Mouse (Mus musculus) MEL (cell line): ENCODE results near the gene Fam72a.

Experiments
- BHLHE40 ChIP-seq: IDR thresholded peaks from 2 replicates; pipeline ENCODE4 v1.6.1; 2012; ENCODE audit warnings: low read depth, mild to moderate bottlenecking, inconsistent platforms, low read length, improper control_type of control experiment, borderline replicate concordance
- CTCF ChIP-seq, 3 experiments: IDR thresholded peaks in 2 of 3; conservative IDR thresholded peaks in 1 of 3; 2 replicates each; pipeline ENCODE4 v1.5.1; 2011 to 2012; ENCODE audit warnings: low read length in 3 of 3, low read depth in 2 of 3, mild to moderate bottlenecking in 2 of 3, improper control_type of control experiment in 1 of 3, inconsistent platforms in 1 of 3, mixed read lengths in 1 of 3, moderate library complexity in 1 of 3; ENCODE audit not compliant: control insufficient read depth in 1 of 3, insufficient read depth in 1 of 3, poor library complexity in 1 of 3, severe bottlenecking in 1 of 3
- ELF1 ChIP-seq: IDR thresholded peaks from 2 replicates; pipeline ENCODE4 v1.6.1; 2014; ENCODE audit warnings: low read depth, mild to moderate bottlenecking, inconsistent platforms, low read length, improper control_type of control experiment, moderate library complexity
- EP300 ChIP-seq, 2 experiments: IDR thresholded peaks; 2 replicates each; pipeline ENCODE4 v1.6.1; 2011; ENCODE audit warnings: improper control_type of control experiment in 2 of 2, low read length in 2 of 2, low read depth in 1 of 2, mild to moderate bottlenecking in 1 of 2
- HCFC1 ChIP-seq: IDR thresholded peaks from 2 replicates; pipeline ENCODE4 v1.6.1; 2012; ENCODE audit warnings: low read depth, mild to moderate bottlenecking, inconsistent platforms, low read length, improper control_type of control experiment, moderate library complexity
- MAZ ChIP-seq: IDR thresholded peaks from 2 replicates; pipeline ENCODE4 v1.6.1; 2012; ENCODE audit warnings: low read depth, mild to moderate bottlenecking, inconsistent platforms, low read length, improper control_type of control experiment
- NELFE ChIP-seq: IDR thresholded peaks from 2 replicates; pipeline ENCODE4 v1.6.1; 2011; ENCODE audit warnings: low read depth, low read length, improper control_type of control experiment
- POLR2A ChIP-seq, 2 experiments: IDR thresholded peaks; 2 replicates each; pipeline ENCODE4 v1.6.1; 2011 to 2012; ENCODE audit warnings: low read length in 2 of 2, mild to moderate bottlenecking in 2 of 2, control low read depth in 1 of 2, improper control_type of control experiment in 1 of 2, low read depth in 1 of 2, moderate library complexity in 1 of 2; ENCODE audit not compliant: control insufficient read depth in 1 of 2, insufficient read depth in 1 of 2, poor library complexity in 1 of 2
- SMC3 ChIP-seq: IDR thresholded peaks from 2 replicates; pipeline ENCODE4 v1.6.1; 2011; ENCODE audit warnings: low read depth, low read length, improper control_type of control experiment
- TBP ChIP-seq: IDR thresholded peaks from 2 replicates; pipeline ENCODE4 v1.8.0; 2011; ENCODE audit warnings: low read depth, low read length, improper control_type of control experiment
- ZC3H11A ChIP-seq: IDR thresholded peaks from 2 replicates; pipeline ENCODE4 v1.6.1; 2012; ENCODE audit warnings: low read depth, mild to moderate bottlenecking, inconsistent platforms, low read length, improper control_type of control experiment
- ZNF384 ChIP-seq: IDR thresholded peaks from 2 replicates; pipeline ENCODE4 v1.6.1; 2012; ENCODE audit warnings: low read depth, mild to moderate bottlenecking, inconsistent platforms, low read length, improper control_type of control experiment

GRCm38 (mm10) chr1:131527281-131528080 lies at the start of gene Fam72a, which contains the start of gene Srgap2:
- TF ChIP-seq CTCF (IDR thresholded peaks at IDR 0.05 in 2 of 3, conservative IDR thresholded peaks at IDR 0.05 in 1 of 3; ENCODE audit: control insufficient read depth in 1 of 3, insufficient read depth in 1 of 3, low read depth in 2 of 3, low read length in 3 of 3, poor library complexity in 1 of 3, severe bottlenecking in 1 of 3) (no peak), EP300 (IDR thresholded peaks at IDR 0.05; ENCODE audit: low read depth in 1 of 2, low read length in 2 of 2) (no peak), HCFC1 (peak; percentile 69), MAZ (0 out of 2 replicates have a peak, but pooled peaks have one; percentile 72), ZC3H11A (no peak), BHLHE40 (no peak), NELFE (peak; percentile 99), SMC3 (no peak), POLR2A (IDR thresholded peaks at IDR 0.05; ENCODE audit: control insufficient read depth in 1 of 2, insufficient read depth in 1 of 2, low read depth in 1 of 2, low read length in 2 of 2, poor library complexity in 1 of 2) (peak; percentile 91 to 94), TBP (peak; percentile 96), ZNF384 (0 out of 2 replicates have a peak, but pooled peaks have one; percentile 24), ELF1 (peak; percentile 83)
